Mouse (Mus musculus): Measurements from ENCODE around the gene Map2.

Gene Map2

GRCm38 (mm10) chr1:66175041-66175665 is at the start of gene Map2:
TSS of gene Map2 (plus strand) at chr1:66175273.
- DNase-seq (ENCODE audit: low read depth, low spot score) = peak; percentile 21

- peak; percentile 48 for DNase-seq (ENCODE audit: low read depth, low spot score)
These were observed 42.1 kb upstream of the Map2 start for GRCm38 (mm10) chr1:66133014-66133413.

GRCm38 (mm10) chr1:66135324-66135723 is 39.7 kb upstream of the Map2 start:
- no peak for DNase-seq (ENCODE audit: low read depth, low spot score)

GRCm38 (mm10) chr1:66140686-66141085 is 34.4 kb upstream of the Map2 start:
- DNase-seq (ENCODE audit: low read depth, low spot score) = no peak

GRCm38 (mm10) chr1:66145180-66145579 is 29.9 kb upstream of the Map2 start:
- no peak for DNase-seq (ENCODE audit: low read depth, low spot score)

GRCm38 (mm10) chr1:66148825-66149514 is 26.1 kb upstream of the Map2 start:
- no peak for DNase-seq (ENCODE audit: low read depth, low spot score)

GRCm38 (mm10) chr1:66150806-66151205 is 24.3 kb upstream of the Map2 start:
- peak; percentile 60 for DNase-seq (ENCODE audit: low read depth, low spot score)

GRCm38 (mm10) chr1:66157135-66157534 is 17.9 kb upstream of the Map2 start:
- DNase-seq (ENCODE audit: low read depth, low spot score) = no peak

GRCm38 (mm10) chr1:66157589-66157988 is 17.5 kb upstream of the Map2 start:
- DNase-seq (ENCODE audit: low read depth, low spot score) = no peak

- peak; percentile 13 for DNase-seq (ENCODE audit: low read depth, low spot score)
These were observed 10.4 kb upstream of the Map2 start for GRCm38 (mm10) chr1:66164648-66165047.

- DNase-seq (ENCODE audit: low read depth, low spot score) = peak; percentile 63
These were observed 6.4 kb upstream of the Map2 start for GRCm38 (mm10) chr1:66168722-66169121.

GRCm38 (mm10) chr1:66172127-66172526 is 2.9 kb upstream of the Map2 start:
- no peak for DNase-seq (ENCODE audit: low read depth, low spot score)

GRCm38 (mm10) chr1:66173630-66174029 is 1.4 kb upstream of the Map2 start:
- no peak for DNase-seq (ENCODE audit: low read depth, low spot score)

GRCm38 (mm10) chr1:66176012-66176837 is 1.2 kb downstream of the Map2 start:
- DNase-seq (ENCODE audit: low read depth, low spot score) = no peak

- DNase-seq (ENCODE audit: low read depth, low spot score) = no peak
These were observed 1.7 kb downstream of the Map2 start for GRCm38 (mm10) chr1:66176838-66177105.

- DNase-seq (ENCODE audit: low read depth, low spot score) = peak; percentile 9
These were observed 2.6 kb downstream of the Map2 start for GRCm38 (mm10) chr1:66177489-66178170.

- no peak for DNase-seq (ENCODE audit: low read depth, low spot score)
These were observed 12.1 kb downstream of the Map2 start for GRCm38 (mm10) chr1:66187016-66187681.

GRCm38 (mm10) chr1:66192401-66192800 is 17.3 kb downstream of the Map2 start:
- no peak for DNase-seq (ENCODE audit: low read depth, low spot score)

GRCm38 (mm10) chr1:66192891-66193290 is 17.8 kb downstream of the Map2 start:
- no peak for DNase-seq (ENCODE audit: low read depth, low spot score)

- DNase-seq (ENCODE audit: low read depth, low spot score) = no peak
These were observed 20.1 kb downstream of the Map2 start for GRCm38 (mm10) chr1:66195040-66195726.

GRCm38 (mm10) chr1:66196240-66196639 is 21.2 kb downstream of the Map2 start:
- DNase-seq (ENCODE audit: low read depth, low spot score) = no peak

Data from 3T3-L1 (cell line).